Mouse (Mus musculus) splenic B cell, adult 2 months (primary cell): ENCODE data around the gene Axdnd1.
A peak's percentile ranks its signal among the peaks of the same experiment; 100 is the strongest.

ENCODE experiments used
- DNase-seq: peaks from one replicate; pipeline ENCODE4 v3.0.0-alpha.2; 2011; ENCODE audit warnings: low read depth, low spot score
- H3K27me3 ChIP-seq: 2 replicates; pipeline ENCODE4 v1.6.1; 2012; ENCODE audit warnings: mild to moderate bottlenecking, low read length, moderate library complexity, mixed read lengths; ENCODE audit not compliant: control insufficient read depth, poor library complexity, insufficient read depth, severe bottlenecking
- H3K36me3 ChIP-seq: 2 replicates; pipeline ENCODE4 v1.6.1; 2012; ENCODE audit warnings: mild to moderate bottlenecking, low read length, moderate library complexity, mixed read lengths; ENCODE audit not compliant: control insufficient read depth, poor library complexity, insufficient read depth, severe bottlenecking

Axdnd1 gene

DNA sequence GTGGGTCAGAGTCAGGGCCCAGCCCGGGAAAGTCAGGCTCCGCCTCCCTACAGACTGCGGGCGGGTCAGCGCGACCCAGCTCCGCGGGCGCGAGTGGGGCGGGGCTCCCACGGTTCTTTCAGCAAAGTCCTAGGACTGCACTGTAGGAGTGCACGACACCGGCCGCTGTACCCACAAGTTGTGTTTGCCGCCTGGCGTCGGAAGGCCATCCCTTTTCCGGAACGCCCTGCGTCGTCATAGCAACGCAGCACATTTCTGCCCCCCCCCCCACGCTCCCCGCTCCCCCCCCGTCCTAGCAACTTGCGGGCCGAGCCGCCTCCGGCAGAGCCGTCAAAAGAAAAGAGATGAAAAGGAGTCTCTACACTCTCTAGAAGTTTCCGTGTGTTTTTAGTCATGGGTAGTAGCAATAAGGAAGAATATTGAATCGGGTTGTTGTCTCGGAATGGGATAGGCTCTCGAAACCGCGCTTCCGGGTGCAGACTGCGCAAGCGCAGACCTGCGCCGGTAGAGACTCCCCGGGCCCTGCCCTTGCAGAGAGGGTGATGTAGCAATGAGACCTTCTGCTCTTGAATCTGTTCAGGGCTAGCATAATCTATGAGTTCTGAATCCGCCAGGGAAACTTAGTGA lies at the start of gene Axdnd1:
TSS of gene Axdnd1 (minus strand) at position 489 of the 627 bp plus-strand sequence.
- Histone ChIP-seq H3K36me3 (no peaks in the 10 kb centered on the region), H3K27me3 (no peaks in the 10 kb centered on the region)
- peak; percentile 93 for DNase-seq

DNA sequence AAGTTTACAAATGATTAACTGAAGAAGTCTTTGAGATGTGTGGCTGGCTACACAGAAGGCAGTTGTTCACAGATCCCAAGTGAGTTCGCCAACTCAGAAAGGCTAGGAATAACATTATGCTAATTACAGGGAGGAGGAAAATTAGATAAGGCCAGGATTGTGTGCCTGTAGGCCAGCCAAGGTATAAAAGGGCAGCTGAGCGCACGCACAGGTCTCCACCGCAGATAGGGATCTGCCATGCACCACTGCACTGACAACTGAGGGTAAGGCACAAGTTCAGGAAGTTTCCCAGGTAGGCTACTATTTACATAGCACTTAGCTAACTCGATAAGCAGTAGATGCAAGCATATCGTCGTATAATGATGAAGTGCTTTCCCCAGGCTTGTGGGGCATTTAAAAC lies 49.6 kb upstream of the Axdnd1 start:
- Histone ChIP-seq H3K27me3 (no peaks in the 10 kb centered on the region), H3K36me3 (peaks cover 11% of the 10 kb centered on the region; the same call in 1 of the 2 replicates)
- DNase-seq = no peak

DNA sequence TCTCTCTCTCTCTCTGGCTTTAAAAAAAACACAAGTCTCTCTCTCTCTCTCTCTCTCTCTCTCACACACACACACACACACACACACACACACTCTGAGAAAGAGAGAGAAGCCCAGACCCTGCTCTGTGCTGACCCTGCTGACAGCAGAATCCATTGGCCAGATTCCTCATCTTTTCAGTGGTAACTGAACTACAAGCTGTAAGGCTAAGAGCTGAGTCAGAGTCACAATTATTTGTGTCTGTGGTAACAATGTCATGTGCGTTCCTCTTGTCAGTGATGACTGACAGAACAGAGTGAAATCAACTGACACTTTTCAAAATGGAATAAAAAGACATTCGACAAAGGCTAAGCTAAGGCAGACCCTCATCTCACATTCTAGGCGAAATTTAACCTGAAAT lies 47.6 kb upstream of the Axdnd1 start:
- Histone ChIP-seq H3K27me3 (no peaks in the 10 kb centered on the region), H3K36me3 (peaks cover 15% of the 10 kb centered on the region; the same call in 1 of the 2 replicates)
- DNase-seq = no peak

DNA sequence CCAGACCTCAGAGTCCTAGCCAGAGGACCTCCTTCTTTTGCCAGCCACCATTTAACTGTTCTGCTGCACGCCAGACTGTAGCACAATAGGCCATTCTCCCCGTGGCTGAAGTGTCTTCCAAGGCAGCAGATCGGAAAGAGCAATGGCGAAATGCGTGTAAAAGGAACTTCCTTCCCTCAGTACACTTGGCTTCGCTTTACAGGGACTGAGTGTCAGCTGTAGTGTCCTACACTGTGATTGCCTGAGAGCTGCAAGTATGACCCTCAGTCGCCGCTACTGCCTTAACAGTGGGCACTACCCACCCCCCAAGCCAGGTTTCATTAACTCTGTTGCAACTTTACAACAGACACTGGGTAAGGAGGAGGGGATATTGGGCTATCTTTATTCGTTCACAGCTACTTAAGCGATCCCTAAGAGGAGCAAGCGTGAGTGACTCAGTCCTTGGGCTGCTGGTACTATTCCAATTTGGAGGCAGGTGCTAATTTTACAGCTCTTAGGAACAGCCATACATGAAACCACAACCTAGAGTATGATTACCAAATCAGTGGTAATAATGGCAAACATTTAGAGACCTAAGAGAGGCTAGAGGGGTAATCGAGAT lies 46.8 kb upstream of the Axdnd1 start:
- no peak for DNase-seq

DNA sequence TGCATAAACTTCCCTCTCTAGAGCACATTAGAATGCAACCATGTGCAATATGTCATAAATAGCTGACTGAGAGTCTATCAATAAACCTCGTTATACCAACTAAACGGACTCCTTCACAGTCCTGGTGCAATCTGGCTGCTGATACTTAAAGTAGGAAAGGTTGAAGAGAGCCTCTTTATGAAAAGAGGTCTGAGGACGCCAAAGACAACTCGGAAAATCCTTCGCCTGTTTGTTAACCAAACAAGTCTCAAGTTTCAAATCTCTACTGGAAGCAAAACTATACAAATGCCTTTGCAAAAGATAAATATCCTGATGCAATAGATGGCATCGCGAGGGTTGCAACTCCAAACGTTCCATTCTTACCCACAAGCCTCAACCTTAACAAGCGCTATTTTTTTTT lies 44.0 kb upstream of the Axdnd1 start:
- no peak for DNase-seq
- no peaks in the 10 kb centered on the region for H3K27me3 ChIP-seq
- peaks cover 15% of the 10 kb centered on the region; the same call in 1 of the 2 replicates for H3K36me3 ChIP-seq

More for the DNA sequence above, 46.8 kb upstream of the Axdnd1 start:
- Histone ChIP-seq H3K36me3 (peaks cover 15% of the 10 kb centered on the region; the same call in 1 of the 2 replicates), H3K27me3 (no peaks in the 10 kb centered on the region)

DNA sequence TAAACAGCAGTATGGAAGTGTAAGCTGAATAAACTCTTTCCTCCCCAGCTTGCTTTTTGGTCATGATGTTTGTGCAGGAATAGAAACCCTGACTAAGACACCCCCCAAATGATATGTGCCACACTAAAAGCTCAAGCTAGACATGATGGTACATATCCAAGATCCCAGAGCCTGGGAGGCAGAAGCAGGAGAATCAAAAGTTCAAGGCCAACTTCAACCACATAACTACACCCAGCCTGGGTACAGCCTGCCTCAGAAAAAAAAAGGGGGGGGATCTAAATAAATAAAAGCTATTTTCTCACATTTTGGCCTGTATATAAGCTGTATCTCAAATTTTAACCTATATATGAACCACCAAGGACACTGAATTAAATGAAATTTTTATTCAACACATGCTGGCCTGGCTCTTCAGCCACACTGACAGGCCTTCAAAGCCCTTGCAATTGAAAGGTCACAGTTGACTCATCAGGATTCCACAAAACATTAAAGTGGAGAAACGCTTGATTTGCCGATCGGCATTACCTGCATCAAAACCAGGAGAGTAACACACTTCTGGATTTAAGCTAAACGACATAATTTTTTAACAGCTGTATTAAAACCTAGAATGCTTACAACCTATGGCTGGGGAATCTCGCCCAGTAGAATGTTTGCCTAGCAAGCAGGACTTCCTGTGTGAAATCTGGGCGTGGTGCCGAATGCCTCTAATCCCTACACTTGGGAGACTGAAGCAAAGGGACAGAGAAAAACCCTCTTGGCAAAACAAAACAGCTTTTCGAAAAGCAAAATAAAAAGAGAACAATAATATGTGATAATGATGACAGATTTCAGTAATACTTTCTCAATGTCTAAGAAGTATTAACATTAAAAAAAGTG lies 43.3 kb upstream of the Axdnd1 start:
- Histone ChIP-seq H3K36me3 (peaks cover 15% of the 10 kb centered on the region; the same call in 1 of the 2 replicates), H3K27me3 (no peaks in the 10 kb centered on the region)
- DNase-seq = no peak

DNA sequence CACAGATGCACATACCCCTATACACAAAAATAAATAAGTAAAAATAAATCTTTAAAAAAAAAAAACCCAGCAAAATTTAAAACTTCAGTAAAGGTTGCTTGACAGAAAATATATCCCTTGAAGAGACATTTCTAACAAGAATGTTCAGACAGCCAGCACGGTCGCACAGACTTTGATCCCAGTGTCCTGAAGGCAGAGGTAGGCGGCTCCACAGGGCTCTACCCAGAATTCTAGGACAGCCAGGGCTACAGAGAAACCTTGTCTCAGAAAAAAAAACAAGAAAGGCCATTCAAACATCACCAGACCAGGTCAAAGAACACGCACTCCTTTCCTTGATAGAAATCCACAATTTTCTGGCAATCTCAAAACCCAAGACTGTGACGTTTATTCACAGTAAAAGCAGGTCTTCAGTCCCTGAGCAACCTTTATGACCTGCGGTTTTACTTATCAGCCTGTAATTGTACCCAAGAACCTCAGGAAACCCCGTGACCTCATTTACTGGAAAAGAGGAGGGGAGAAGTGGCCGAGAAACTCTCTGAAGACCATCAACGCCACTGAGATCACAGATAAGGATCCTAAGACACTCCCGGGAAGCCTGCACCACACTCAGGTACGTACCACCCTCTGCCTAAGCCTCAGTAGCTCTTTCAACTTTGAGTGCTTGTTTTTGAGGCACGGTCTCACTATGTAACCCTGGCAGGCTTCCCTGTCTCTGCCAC lies 41.5 kb upstream of the Axdnd1 start:
- no peaks in the 10 kb centered on the region for H3K27me3 ChIP-seq
- DNase-seq = no peak
- H3K36me3 ChIP-seq = peaks cover 15% of the 10 kb centered on the region; the same call in 1 of the 2 replicates

DNA sequence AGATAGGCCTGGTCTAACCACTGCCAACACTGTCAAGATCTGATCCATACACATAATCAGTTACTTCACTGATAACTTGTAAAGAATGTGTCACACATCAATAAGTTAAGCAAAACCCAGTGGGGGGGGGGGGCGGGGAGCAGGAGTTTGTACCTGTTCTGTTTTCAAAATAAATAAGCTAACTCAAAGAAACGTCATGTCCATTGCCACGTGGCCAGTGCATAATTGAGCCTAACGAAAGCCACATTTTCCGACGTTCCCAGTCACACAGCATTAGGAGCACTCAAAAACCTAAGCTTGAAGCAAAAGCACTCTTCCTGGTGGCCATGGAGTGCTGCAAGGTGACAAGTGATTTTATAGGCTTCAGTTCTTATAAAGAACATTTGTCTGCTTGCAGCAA lies 40.1 kb upstream of the Axdnd1 start:
- no peaks in the 10 kb centered on the region for H3K27me3 ChIP-seq
- no peak for DNase-seq
- peaks cover 9% of the 10 kb centered on the region; the same call in 1 of the 2 replicates for H3K36me3 ChIP-seq

DNA sequence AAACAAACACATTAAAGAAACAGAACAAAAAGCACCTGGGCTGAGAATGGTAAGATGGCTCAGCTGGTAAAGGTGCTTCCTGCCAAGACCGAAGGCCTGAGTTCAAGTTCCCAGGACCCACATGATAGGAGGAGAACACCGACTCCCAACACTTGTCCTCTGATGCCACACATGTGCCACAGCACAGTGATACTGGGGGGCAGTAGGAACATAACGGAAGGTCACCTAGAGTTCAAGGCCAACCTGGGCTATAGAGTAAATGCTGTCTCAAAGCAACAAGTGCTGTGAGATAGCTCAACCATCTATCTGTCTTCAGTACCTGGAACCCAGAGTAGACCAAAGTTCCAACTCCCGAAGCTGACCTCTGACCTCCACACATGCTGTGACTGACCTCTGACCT lies 39.3 kb upstream of the Axdnd1 start:
- H3K36me3 ChIP-seq = peaks cover 10% of the 10 kb centered on the region
- no peaks in the 10 kb centered on the region for H3K27me3 ChIP-seq
- peak; percentile 18 for DNase-seq

DNA sequence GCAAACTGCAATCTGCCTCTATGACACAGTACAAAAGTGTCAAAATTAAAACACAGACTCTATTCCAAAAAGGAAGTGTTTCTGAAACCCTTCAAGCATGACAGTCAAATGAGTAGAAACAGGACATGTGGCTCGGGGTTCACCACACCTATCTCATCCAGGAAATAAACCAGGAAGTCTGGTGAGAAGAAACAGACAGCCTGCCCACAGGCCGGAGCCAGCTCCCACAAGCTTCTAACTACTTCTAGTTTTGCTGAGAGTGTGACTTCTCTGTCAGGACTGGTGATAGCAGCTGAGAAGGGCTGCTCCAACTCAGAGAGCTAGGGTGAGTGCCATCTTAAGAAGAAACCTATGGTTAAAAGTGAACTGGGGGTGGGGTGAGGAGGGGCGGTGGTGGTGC lies 38.7 kb upstream of the Axdnd1 start:
- Histone ChIP-seq H3K36me3 (peaks cover 7% of the 10 kb centered on the region), H3K27me3 (no peaks in the 10 kb centered on the region)
- DNase-seq = peak; percentile 85

DNA sequence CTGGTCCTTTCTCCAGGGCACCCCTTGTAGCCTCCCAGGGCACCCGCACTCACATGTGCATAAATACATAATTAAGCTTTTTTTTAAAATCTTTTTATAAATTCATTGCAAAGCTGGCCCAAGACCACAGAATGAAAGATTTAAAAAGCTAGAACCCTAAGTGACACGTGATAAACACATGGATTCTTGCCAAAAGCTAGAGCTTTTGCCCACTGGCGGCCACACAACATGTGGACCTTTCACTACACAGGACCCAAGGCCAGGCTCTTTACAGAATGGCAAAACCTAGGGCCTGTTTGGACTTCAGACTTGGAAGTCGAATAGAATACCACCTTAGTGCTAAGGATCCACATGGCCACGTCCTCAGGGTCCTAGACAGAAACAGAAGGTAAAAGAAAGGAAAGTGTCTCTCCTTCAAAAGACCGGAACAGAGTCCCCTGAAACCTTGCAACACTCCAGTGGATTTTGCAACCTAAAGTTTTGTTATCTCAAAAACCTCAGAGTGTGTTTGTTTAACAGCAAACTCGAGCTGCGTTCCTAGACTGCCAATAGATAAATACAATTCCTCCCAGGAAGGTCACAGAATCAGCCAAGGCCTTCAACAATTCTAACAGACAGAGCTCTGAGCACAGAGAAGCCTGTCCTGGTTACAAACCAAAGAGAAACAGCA lies 37.6 kb upstream of the Axdnd1 start:
- Histone ChIP-seq H3K27me3 (no peaks in the 10 kb centered on the region), H3K36me3 (peaks cover 8% of the 10 kb centered on the region)
- no peak for DNase-seq

DNA sequence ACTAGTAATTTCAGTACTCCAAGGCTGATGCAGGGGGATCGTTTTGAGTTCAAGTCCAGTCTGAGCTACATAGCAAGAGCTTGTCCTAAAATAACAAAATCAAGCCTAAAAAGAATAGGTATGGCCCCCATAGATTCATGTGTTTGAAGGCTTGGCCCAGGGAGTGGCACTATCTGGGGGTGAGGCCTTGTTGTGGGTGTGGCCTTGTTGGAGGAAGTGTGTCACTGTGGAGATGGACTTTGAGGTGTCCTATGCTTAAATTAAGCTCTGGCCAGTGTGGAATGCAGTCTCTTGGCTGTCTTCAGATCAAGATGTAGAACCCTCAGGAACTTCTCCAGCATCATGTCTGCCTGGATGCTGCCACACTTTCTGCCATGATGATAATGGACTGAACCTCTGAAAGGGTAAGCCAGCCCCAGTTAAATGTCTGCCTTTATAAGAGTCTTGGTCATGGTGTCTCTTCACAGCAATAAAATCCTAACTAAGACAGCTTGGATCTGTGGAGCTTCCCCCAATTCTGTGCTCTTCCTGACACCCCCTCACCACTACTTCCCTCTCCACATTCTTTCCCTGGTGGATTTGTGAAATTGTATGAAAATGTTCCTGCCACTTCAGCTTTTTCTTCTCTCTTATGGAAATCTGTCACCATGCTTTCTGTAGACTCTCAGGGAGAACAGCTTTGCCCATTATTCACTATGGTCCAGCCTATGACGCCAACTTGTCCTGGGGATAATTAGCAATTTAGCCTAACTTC lies 34.2 kb upstream of the Axdnd1 start:
- Histone ChIP-seq H3K36me3 (peaks cover 8% of the 10 kb centered on the region), H3K27me3 (no peaks in the 10 kb centered on the region)
- DNase-seq = no peak

DNA sequence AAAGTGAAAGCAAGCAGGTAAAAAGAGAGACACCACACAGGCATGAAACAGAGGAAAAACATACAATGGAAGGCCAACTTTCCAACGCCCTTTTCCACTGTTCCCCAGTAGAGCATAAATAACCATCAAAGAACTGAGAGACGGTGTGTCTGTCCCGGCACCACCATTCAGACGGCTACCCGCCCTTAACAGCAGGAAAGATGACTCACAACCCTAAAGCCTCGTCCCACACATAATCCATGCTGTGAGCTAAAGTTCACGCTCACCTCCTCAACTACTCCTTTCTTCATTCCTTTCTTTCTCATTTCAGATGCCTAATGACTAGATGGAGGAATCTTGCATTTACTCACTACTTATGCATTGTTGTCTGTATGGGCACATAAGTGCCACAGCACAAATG lies 33.4 kb upstream of the Axdnd1 start:
- Histone ChIP-seq H3K27me3 (no peaks in the 10 kb centered on the region), H3K36me3 (peaks cover 10% of the 10 kb centered on the region)
- DNase-seq = no peak
